In genomic region chr2:105370698-105371097, GRCm38 (mm10) we compare ENCODE assay signal across 13 mouse cellular contexts. TPM values are rescaled to one million over a fixed set of nuclear protein-coding genes. Genes with fewer than 3 reads are reported as not detected.
DNase-seq lines count a peak whose midpoint lies in the region; ATAC-seq and TF ChIP-seq lines count a peak whose summit lies in the region.
"Had no signal": no experiment of that assay in that cellular context is flagged by ENCODE, and none has a peak within 500 bp of the region (broad histone marks: within the 10 kb centered on the region; RNA-seq: fewer than 3 reads in every experiment).

No protein-coding gene starts in this region.

- no peak for TF ChIP-seq CTCF in cortical plate, adult 2 months (IDR thresholded peaks at IDR 0.05; ENCODE audit: extremely low read depth, insufficient read depth, low read length)
- TF ChIP-seq CTCF in forebrain, postnatal 0 days (IDR thresholded peaks at IDR 0.05; ENCODE audit: low read depth): no peak

- no peak overlapping the region for H3K27ac ChIP-seq in heart, embryonic 14.5 days (replicated peaks in 1 of 2; ENCODE audit: control insufficient read depth in 1 of 2, insufficient read depth in 1 of 2, low read depth in 2 of 2, low read length in 2 of 2)
- no peak overlapping the region for H3K27ac ChIP-seq in cortical plate, adult 2 months (ENCODE audit: insufficient read depth, low read length)
- no peak overlapping the region; the same call in 1 of the 2 replicates for H3K27ac ChIP-seq in forebrain, postnatal 0 days (ENCODE audit: low read depth, low read length)
- peak overlapping the region; percentile 42 for H3K27ac ChIP-seq in midbrain, embryonic 14.5 days (replicated peaks; ENCODE audit: low read depth, low read length)

- H3K9me3 ChIP-seq in heart, embryonic 14.5 days (ENCODE audit: control insufficient read depth, low read length): no peaks in the 10 kb centered on the region
- no peaks in the 10 kb centered on the region for H3K9me3 ChIP-seq in forebrain, postnatal 0 days (ENCODE audit: low read length)
- no peaks in the 10 kb centered on the region for H3K9me3 ChIP-seq in midbrain, embryonic 14.5 days (ENCODE audit: control insufficient read depth, low read length)
- H3K9me3 ChIP-seq: G1E had no signal

- H3K4me3 ChIP-seq in heart, embryonic 14.5 days (ENCODE audit: control insufficient read depth in 1 of 2, insufficient read depth in 1 of 2, low read depth in 1 of 2, low read length in 2 of 2): peak overlapping the region; percentile 29 to 36
- peak overlapping the region; percentile 21; the same call in 1 of the 2 replicates for H3K4me3 ChIP-seq in cortical plate, adult 2 months (ENCODE audit: insufficient read depth, low read length)
- H3K4me3 ChIP-seq in forebrain, postnatal 0 days (ENCODE audit: low read depth, low read length): peak overlapping the region; percentile 18
- peak overlapping the region; percentile 20 for H3K4me3 ChIP-seq in midbrain, embryonic 14.5 days (replicated peaks; ENCODE audit: low read depth, low read length)

- H3K36me3 ChIP-seq in heart, embryonic 14.5 days (ENCODE audit: control insufficient read depth, insufficient read depth, low read length): no peaks in the 10 kb centered on the region
- no peaks in the 10 kb centered on the region for H3K36me3 ChIP-seq in forebrain, postnatal 0 days (ENCODE audit: insufficient read depth)
- no peaks in the 10 kb centered on the region for H3K36me3 ChIP-seq in midbrain, embryonic 14.5 days (ENCODE audit: control insufficient read depth, insufficient read depth, low read length)
- H3K36me3 ChIP-seq: G1E had no signal

- no peak for TF ChIP-seq POLR2A in cortical plate, adult 2 months (IDR thresholded peaks at IDR 0.05; ENCODE audit: extremely low read depth, insufficient read depth, low read length)

- H3K27me3 ChIP-seq in heart, embryonic 14.5 days (ENCODE audit: control insufficient read depth, insufficient read depth, low read length): no peaks in the 10 kb centered on the region
- H3K27me3 ChIP-seq in forebrain, postnatal 0 days (ENCODE audit: insufficient read depth, low read length): no peaks in the 10 kb centered on the region
- H3K27me3 ChIP-seq in midbrain, embryonic 14.5 days (ENCODE audit: control insufficient read depth, insufficient read depth, low read length): peaks cover 9% of the 10 kb centered on the region; the same call in 1 of the 2 replicates

- peaks cover 0 to 4% of the 10 kb centered on the region in 2 experiments; a peak in 1 of 4 replicates for H3K4me1 ChIP-seq in heart, embryonic 14.5 days (ENCODE audit: control insufficient read depth in 2 of 2, insufficient read depth in 2 of 2, low read length in 2 of 2)
- H3K4me1 ChIP-seq in cortical plate, adult 2 months (ENCODE audit: control insufficient read depth, insufficient read depth, low read length): peaks cover 2% of the 10 kb centered on the region; the same call in 1 of the 2 replicates
- no peaks in the 10 kb centered on the region for H3K4me1 ChIP-seq in forebrain, postnatal 0 days (ENCODE audit: insufficient read depth)
- peaks cover 16% of the 10 kb centered on the region; the same call in 1 of the 2 replicates for H3K4me1 ChIP-seq in midbrain, embryonic 14.5 days (ENCODE audit: control insufficient read depth, insufficient read depth, low read length)

- DNase-seq in heart, adult 8-10 months (ENCODE audit: low spot score): no peak
- DNase-seq in forebrain, postnatal 0 days: peak; percentile 45
- peak; percentile 63 for DNase-seq in midbrain, embryonic 14.5 days
- DNase-seq in yolk sac, embryonic 10.5 days (ENCODE audit: low spot score): no peak
- DNase-seq in testis, postnatal 10 days (ENCODE audit: low spot score): no peak
- no peak for DNase-seq in lung, postnatal 36 days
- DNase-seq: cerebellum, adult 11 months; lung, postnatal 4 days; spleen, adult 18-20 months had no signal

- H3K9ac ChIP-seq in heart, embryonic 14.5 days (ENCODE audit: low read length): peak overlapping the region; percentile 31
- H3K9ac ChIP-seq in forebrain, postnatal 0 days: peak overlapping the region; percentile 19
- H3K9ac ChIP-seq in midbrain, embryonic 14.5 days (replicated peaks; ENCODE audit: low read length): peak overlapping the region; percentile 10; the same call in 1 of the 2 replicates

- WGBS in heart, embryonic 14.5 days: 13% methylated on average over 14 of the region's 14 CpGs
- WGBS in forebrain, postnatal 0 days: 16% methylated on average over 14 of the region's 14 CpGs
- 13% methylated on average over 14 of the region's 14 CpGs for WGBS in midbrain, embryonic 14.5 days

- peak overlapping the region; percentile 65 for H3K4me2 ChIP-seq in heart, embryonic 14.5 days (ENCODE audit: low read length)
- H3K4me2 ChIP-seq in forebrain, postnatal 0 days (ENCODE audit: low read depth): peak overlapping the region; percentile 42
- H3K4me2 ChIP-seq in midbrain, embryonic 14.5 days (ENCODE audit: low read length): peak overlapping the region; percentile 50

- no peak for ATAC-seq in heart, embryonic 14.5 days (ENCODE audit: insufficient number of reproducible peaks, insufficient read depth, low FRiP score, low read depth)
- ATAC-seq in forebrain, postnatal 0 days: peak; percentile 69
- ATAC-seq in midbrain, embryonic 14.5 days (ENCODE audit: low FRiP score, low TSS enrichment): no peak
- ATAC-seq: inflammation-experienced regulatory T-cells, adult 6 months had no signal

RNA-seq across cellular contexts. Expression of gene Rcn1, which starts 28.4 kb away (rescaled TPM):
- polyA plus RNA-seq in heart, embryonic 14.5 days (2014; fragmentation: Nextera tagmentation; extraction: Ambion mirVana): 127 TPM in 2 replicates
- total RNA-seq in heart, adult 8-10 months (2022): 10 to 100 TPM; 19.4 to 23.4 (median 21.4) TPM
- 14.5 and 15.8 TPM in 2 replicates for polyA plus RNA-seq in cortical plate, adult 2 months (2012; rRNA removed)
- total RNA-seq in forebrain, postnatal 0 days (2014; rRNA removed): 37.7 and 41.4 TPM in 2 replicates
- 42.5 and 55.1 TPM in 2 replicates for polyA plus RNA-seq in forebrain, postnatal 0 days (2015; fragmentation: Nextera tagmentation; extraction: Ambion mirVana)
- 20.4 and 42.8 TPM in 2 replicates for polyA plus RNA-seq in midbrain, embryonic 14.5 days (2014; fragmentation: Nextera tagmentation; extraction: Ambion mirVana)

Comparison
In these comparisons a context has a peak if more than half of its experiments do, and no peak if none do; other contexts are left out.
1. DNase-seq: peak in forebrain, postnatal 0 days (single experiment) and midbrain, embryonic 14.5 days (single experiment); none in heart, adult 8-10 months (single experiment), yolk sac, embryonic 10.5 days (single experiment), testis, postnatal 10 days (single experiment) and lung, postnatal 36 days (single experiment).
2. Peak in every context shown above with its lines, with median percentiles within 50 percentile points of each other: H3K4me2 ChIP-seq, H3K4me3 ChIP-seq and H3K9ac ChIP-seq.